Mouse (Mus musculus) frontal cortex, postnatal 14 days (tissue): ENCODE data around the gene Tmem9b.

Source experiments
- DNase-seq, 2 experiments: peaks; one replicate each; pipeline ENCODE4 v3.0.0; 2022; ENCODE audit warnings: low spot score in 2 of 2

The Tmem9b gene

DNA sequence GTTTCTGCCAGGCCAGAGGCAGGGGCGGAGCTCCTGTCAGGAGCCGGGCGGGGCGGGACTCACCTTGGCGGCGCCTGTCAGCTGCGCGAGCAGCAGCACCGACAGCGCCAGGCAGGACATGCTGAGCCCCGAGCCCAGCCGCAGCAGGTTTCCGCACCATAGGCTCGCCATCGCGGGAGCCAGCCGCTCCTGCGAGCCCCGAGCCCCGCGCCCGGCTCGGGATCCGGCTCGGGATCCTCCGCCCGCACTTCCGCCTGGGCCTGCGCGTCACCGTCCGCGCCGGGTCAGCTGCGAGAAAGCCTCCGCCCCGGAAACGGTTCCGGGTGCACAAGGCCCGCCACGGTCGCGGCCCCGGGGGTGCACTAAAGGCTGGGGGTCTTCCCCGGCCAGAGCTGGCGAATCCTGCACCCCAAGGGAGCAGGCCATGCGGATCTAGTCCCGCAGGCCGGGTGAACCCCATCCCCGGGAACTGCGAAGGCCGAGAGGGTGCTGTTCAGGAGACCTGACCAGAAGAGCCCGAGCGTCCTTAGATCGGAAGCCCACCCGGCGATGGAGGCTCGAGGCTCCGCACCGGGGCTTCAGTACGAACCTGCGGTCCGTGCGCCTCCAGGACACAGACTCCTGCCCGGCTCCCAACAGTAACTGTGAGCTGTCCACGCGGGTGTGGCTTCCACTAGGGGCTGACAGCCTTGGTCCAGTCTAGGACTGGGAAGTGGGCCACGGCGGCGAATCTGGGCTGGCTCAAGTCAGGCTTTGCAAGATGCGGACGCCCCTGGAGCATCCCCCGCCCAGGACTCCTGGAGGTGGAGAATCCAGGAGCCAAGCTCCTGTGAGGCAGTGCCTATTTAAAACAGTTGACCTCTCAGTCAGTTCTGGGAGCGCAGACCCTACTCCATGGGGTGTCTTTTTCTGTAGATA, at the start of gene Tmem9b:
Tmem9b (minus strand) TSS at position 868 of the 918 bp plus-strand sequence.
- DNase-seq = peak; percentile 69 to 74

DNA sequence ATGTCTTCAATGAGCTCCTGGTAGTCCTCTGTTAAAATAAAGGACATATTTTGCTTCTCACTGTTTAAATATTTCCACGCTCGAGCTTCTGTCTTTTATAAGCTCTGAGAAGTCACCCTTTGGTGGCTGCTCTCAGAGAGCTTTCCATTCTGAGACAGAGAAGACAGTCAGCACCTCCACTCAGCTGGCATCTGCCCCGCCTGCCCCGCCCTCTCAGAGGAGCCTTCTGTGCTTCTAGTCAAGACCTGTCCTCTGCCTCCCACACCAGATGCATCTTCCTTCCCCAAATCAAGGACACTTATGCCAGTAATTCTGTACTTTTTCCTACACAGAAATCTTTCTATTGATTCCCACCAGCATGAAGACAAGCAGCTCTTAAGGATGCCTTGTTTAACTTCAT, 48.0 kb upstream of the Tmem9b start:
- DNase-seq = no peak

DNA sequence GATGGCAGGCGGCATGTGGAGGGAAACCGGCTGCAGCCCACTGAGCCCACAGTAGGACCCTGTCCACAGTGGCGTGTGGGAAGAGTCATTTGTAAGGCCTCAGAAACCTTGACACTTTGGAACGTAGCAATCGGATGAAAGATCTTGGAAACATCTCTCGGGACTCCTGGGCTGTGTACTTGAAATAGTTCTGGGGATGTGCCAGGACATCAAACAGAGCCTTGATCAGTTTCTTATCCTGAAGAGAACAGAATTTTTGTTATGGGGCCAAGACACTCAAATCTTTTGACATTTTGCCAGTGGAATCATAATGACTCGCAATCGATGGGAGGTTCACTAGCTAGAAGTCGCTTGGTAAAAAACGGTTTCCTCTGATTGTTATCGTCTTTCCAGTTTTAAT, 46.5 kb upstream of the Tmem9b start:
- no peak for DNase-seq

DNA sequence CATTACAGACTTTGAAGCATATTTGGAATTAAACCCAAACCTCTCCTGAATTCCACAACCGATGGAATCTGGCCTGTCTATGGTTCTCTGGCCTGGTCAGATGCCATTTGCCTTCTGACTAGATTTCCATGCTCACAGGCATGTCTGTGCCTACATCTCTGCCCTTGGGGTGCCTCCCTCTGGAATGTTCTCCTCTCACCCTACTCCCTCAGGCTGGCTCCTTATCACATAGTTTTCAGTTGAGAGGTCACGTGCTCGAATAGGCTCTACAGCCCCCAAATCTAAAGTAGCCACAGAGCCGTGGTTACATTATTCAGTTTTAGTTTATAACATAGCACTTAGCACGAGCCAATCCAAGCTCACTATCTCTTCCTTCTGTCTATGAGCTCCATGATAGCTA, 42.9 kb upstream of the Tmem9b start:
- DNase-seq = no peak

DNA sequence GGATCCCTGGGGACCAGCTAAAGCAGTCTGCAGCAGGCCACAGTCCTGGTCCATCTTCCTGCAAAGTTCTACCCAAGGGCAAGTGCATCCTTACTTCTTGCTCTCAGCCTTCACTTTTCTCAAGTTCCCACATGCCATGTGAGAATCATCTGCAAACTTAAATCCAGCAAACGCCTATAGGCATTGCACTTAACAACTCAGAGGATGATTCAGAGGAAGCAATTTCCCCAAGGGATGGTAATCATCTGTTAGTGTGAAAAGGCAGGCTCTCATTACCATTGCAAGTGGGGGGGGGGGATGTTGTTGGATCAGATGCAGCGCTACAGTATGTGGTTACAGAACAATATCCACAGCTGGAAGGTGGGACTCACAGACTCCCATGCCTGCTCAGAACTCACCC, 41.9 kb upstream of the Tmem9b start:
- DNase-seq = no peak

DNA sequence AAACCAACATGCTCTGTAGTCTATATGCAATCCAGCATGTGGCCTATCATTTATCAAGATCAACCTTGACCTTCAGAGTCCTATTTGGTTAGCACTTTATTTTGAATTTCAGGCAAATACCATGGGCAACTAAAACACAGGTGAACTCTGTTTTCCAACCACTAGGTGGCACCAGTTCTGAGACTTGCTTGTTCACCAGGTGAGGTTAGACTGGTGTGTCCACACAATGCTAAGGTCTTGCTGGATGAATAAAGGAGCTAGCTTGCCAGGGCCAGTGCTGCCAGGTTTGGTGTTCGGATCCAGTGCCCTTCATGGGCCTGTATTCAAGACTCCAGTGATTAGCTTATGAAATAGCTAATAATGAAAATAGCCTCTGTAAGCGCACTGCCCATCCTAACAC, 40.1 kb upstream of the Tmem9b start:
- peak in 1 of 2 experiments; percentile 37 for DNase-seq

DNA sequence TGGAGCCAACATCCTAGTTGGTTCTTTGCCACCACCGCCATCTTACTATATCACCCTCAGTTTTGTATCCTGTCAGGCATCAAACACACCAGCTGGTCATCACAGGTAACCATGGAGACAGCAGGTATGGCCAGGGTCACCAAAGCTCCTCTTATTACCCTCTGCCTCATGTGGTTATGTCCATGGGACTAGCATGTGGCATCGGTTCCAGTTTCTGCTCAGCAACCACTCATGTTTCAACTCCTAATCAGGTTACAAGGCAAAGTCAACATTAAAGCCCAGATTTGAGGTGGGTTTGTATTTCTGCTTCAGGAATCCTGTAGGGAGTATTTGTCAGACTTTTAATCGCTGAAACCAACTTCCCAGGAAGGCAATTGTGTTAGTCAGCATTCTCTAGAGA, 38.1 kb upstream of the Tmem9b start:
- DNase-seq = no peak

DNA sequence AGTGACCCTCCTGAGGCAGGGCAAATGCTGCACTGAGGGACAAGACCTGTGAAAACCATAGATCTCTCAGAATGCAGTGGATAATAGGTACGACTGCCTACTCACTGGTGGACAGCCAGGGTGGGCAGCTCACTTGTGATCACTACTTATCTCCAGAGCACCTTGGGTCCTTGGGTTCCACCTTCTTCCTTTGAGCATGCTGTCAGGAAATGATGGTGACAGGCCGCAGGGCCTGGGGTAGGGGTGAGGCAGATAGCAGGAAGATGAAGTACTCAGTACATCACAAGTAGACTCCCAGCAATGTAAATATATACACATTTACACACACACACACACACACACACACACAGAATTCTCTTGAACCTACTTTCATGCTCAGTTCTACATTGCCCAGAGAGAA, 35.2 kb upstream of the Tmem9b start:
- DNase-seq = no peak

DNA sequence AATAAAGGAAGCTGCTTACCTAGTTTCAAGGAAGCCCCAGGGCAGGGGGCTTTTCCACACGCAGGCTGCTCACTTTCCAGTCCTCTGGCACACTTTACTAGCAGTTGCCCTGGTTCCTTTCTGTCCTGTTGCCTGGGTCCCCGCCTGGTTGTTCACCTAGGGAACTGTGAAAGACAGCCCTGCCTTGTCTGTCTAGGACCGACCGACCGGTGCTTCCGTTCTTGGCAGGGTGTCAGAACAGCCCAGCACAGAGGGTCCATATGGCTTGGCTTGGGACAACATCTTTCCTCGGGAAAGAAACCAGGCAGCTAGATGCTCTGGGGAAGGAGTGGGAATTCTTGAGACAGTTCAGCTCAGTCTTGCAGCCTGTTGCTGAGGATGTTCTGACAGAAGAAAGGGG, 30.6 kb upstream of the Tmem9b start:
- no peak for DNase-seq

DNA sequence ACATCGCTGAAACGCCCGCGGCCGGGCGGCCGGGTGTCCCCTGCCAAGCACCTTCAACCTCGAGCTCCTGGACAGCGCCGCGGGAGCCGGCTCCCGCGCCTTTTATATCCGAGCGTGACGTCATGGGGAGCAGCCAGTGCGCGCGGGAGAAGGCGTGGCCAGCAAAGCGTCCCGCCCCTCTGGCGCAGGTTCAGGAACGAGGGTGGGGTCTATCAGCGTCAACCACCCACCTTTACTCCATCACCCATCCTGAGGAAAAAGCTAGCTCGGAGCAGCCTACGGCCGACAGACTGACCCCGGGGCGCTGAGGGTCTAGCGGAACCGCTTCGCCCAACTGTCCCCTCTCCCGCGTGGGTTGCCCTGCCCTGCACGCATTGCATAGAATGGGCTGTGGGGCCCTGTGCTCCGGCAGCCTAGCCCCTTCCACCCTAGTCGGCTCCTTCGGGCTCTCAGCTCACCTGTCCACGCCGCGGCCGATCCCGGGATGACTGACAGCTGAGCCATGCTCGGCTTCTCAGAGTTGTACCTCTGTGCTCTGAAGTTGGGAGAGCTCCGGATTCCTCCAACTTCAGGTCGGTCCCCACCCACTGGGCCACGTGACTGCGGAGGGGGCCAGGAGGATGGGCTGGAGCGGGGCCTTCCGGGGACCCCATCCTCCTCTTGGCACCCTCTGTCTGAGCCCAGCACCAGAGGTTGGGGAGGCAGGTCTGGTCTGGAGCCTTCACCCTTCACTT, 29.0 kb upstream of the Tmem9b start, which contains the start of gene Nrip3:
Nrip3 (minus strand) TSS at position 556 of the 734 bp plus-strand sequence.
- peak; percentile 66 to 73 for DNase-seq

DNA sequence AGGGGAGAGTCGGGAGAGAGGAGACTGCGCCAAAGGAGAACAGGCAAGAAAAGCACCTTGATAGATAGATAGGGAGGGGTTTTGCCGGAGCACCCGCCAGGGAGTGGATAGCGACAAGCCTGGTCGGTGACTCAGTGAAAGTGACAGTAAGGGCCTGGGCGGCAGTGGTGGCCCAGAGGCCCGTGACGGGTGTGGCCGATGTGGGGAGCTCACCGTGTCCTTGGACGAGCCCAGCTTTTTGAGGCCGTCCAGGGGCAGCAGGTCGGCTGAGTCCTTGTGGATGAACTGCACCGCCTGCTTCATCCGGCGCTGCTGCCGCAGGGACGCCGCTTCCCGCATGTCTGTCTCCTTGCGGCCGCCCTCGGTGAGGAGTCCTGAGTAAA, 28.4 kb upstream of the Tmem9b start:
- DNase-seq = no peak

DNA sequence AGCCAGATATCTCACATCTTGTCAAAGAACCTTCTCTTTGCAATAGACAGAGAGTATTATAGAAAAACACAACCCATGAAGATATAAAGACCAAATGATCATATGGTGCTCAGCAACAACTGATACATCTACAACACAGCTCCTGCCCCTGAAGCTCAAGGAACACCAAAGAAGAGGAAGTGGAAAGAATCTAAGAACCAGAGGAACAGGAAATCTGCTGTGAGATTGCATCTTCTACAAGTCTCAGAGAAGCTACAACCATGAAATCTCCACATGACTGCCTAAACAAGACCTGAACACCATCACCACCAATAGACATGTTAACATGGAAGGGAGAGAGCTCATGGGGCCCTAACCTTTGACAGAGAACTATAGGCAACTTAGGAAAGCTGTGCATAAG, 19.6 kb upstream of the Tmem9b start:
- DNase-seq = no peak

DNA sequence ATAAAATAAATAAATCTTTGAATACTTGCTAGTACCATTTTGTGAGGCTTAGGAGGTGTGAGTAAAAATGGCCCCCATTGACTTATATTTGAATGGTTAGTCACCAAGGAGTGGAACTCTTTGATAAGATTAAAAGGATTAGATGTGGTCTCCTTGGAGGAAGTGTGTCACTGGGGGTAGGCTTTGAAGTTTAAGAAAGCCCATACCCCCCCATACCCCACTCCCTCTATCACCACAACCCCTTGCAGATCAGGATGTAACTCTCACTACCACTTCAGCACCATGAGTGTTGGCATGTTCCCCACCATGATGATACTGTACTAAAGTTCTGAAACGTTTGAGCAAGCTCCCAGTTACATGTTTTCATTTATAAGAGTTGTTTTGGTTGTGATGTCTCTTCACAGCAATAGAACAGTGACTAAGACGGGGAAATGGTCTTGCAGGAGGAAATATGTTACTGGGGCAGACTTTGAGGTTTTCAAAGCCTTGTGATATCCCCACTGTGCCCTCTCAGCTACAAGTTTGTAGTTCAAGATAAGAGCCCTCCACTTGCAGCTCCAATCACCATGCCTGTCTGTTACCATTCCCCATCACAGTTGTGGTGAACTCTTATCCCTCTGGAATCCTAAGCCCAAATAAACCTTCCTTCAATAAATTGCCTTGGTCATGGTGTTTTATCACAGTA, 16.2 kb upstream of the Tmem9b start:
- DNase-seq = no peak

DNA sequence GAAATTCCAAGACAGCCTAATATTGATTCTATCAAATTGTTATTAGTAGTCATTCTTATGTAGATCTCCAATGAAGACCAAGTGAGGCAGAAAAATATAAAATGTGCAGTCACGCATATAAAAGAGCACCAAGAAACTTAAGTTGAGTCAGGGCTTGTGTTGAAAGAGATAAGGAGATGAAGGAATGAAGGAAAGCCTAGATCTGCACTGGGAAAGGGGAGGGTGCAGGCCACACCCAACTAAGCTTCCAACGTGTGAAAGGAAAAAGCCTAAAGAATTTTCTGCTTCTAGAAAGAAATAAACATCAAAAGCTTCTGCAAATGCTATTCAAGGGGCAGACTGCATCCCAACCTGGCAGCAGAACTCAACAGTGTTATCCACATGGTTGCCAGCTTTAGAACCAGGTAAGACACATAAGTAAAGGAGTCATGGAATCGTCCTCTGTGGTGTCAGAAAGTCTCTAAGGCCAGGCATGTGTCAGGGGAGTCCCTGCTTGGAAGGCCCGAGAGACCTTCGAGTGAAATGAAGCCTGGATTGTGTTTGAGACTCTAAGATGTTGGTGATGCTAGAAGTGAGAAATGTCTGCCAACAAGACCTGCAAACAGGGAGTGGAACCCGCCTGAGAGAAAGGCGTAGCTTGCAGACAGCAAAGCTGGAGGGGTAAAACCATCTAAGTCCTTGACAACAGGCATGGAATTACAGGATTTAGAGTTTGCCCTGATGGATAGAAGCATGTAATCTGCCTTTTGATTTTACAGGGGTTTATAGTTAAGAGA, 15.1 kb upstream of the Tmem9b start:
- no peak for DNase-seq

DNA sequence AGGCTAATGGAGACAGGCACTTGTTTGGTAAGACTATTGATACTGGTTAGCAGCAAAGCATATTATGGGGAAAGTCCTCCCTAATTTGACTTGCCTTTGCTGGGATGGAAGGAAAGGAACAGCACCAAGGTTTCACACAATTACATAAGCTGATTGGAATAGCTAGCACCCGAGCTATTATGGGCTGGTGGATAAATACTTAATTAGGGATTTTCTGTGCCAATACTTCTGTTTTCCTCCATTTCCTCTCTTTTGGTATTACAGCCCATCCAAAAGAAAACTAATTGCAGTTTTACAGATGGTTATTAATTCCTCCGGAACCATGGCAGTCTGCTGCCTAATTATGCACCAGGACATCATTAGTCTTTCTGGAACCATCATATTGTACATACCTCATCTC, 11.3 kb upstream of the Tmem9b start:
- no peak for DNase-seq

DNA sequence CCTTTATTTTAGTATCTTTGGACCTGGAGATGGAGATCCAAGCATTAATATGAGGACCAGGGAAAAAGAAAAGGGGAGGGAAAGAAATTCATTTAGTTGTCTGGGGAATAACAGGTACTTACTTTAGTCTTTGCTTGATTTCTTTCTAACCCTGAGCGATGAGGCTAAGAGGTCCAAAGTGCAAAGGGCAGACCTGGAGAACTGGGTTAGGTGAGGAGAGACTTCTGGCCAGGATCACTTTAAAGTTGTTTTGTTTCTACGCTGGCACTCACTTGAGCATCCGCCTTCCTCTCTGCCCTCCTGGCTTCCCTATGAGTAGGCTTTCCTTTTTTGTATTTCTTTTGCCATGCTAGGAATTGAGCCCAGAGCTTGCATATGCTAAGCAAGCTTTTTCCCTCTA, 3.6 kb upstream of the Tmem9b start:
- no peak for DNase-seq

DNA sequence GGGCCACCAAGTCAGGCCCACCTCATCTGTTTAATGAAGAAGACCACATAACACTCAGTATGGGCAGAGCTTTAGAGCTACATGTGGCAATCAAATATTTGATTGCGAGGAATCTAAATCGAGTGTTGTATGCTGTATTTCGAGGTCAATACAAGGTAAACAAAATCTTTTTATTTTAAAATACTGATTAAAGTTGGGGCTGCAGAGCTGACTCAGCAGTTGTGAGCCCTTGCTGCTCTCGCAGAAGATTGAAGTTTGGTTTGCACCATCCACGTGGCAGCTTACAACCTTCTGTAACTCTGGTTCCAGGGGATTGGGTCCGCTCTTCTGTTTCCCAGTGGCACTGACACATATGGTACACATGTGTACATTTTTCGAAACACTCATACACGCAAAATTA, 1.4 kb upstream of the Tmem9b start:
- DNase-seq = no peak

DNA sequence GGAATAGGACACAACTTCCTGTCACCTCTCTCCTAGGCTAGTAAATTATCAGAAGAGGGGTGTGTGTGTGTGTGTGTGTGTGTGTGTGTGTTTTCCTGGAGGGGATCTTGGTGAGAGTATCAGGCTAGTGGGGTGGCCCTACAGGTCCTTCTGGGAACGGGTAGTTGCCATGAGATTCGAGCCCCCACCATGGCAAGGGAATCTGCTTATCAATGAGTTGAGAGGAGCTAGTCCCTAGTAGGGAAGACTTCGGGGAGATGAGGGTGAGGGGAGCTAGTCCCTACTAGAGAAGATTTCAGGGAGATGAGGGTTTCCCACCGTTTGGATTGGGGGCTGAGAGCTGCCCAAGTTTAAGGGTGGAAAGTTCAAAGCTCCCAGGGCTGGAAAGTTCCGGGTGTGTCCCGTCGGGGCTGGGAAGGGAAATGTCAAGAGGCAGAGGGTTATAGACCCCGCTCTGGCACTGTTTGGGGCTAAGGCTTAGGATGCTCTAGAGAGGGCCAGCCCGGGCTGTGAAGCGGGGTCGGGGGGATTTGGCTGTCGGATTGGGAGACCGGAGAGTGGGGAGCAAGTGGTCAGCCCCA, 1.2 kb downstream of the Tmem9b start:
- no peak for DNase-seq

DNA sequence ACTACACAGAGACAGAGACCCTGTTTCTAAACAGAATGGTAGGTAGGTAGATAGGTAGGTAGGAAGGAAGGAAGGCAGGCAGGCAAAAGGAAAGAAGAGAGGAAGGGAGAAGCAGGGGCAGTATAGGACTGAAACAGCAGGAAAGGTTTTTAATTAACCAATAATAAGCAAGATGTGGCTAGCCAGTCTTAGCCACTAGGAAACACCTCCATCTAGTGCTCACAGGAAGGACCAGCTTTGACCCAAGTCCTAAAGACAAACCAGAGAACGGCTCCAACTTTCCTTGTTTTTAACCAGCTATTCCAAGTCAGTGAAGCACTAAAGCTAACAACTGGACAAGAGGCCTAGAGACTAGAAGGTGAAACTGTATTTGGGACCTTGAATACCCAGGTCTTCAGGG, 4.9 kb downstream of the Tmem9b start:
- no peak for DNase-seq

DNA sequence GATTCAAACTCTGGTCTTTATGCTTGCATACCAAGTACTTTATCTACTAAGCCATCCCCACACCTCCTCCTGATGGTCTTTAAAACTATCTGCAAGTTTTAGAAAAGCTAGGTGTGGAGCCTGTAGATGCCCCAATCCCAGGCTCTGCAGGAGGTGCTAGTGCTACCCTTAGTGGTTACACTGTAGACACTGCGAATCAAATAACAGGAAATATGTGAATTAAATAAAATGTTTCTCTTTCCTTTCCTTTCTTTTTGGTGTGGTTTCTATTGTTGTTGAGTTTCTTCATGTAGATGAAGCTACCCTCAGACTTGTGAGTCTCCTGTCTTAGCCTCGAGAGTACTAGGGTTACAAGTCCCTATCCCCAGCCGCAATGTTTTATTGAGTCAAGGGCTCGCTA, 11.0 kb downstream of the Tmem9b start:
- no peak for DNase-seq

DNA sequence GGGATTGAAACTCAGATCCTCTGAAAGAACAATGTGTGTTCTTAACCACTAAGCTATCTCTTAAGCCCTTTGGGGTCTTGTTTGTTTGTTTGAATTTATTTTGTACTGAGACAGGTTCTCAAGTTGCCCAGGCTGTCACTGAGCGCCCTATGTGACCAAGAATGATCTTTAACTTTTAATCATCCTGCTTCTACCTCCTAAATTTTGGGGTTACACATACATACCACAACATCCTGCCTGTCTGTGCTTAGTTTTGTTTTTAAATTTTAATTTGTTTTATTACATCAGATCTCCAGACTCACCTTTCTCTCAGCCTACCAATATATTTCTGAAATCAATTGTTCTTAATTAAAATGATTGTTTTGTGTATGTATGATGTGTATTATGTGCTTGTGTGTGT, 11.6 kb downstream of the Tmem9b start:
- DNase-seq = no peak
